Mouse (Mus musculus): ENCODE results near the gene Vwce. TPM values are rescaled to one million over a fixed set of nuclear protein-coding genes. Genes with fewer than 3 reads are reported as not detected.
A peak's percentile ranks its signal among the peaks of the same experiment; 100 is the strongest.

The Vwce gene
- polyA plus RNA-seq, 1 experiment = 0.18 TPM

GRCm38 (mm10) chr19:10671854-10672417, 37.9 kb downstream of the Vwce start:
- TF ChIP-seq GATA1 (IDR thresholded peaks at IDR 0.05; ENCODE audit: low read length) = no peak

GRCm38 (mm10) chr19:10673275-10673674, 39.3 kb downstream of the Vwce start:
- no peak for TF ChIP-seq GATA1 (IDR thresholded peaks at IDR 0.05; ENCODE audit: low read length)

GRCm38 (mm10) chr19:10676656-10677055, 42.6 kb downstream of the Vwce start:
- TF ChIP-seq GATA1 (IDR thresholded peaks at IDR 0.05; ENCODE audit: low read length) = no peak

GRCm38 (mm10) chr19:10677915-10678771, 44.1 kb downstream of the Vwce start, which contains the start of gene Pga5:
Gene Pga5 (minus strand): TSS chr19:10678071.
- TF ChIP-seq GATA1 (IDR thresholded peaks at IDR 0.05; ENCODE audit: low read length) = peak; percentile 30

GRCm38 (mm10) chr19:10678772-10679067, 44.7 kb downstream of the Vwce start:
- no peak for TF ChIP-seq GATA1 (IDR thresholded peaks at IDR 0.05; ENCODE audit: low read length)

GRCm38 (mm10) chr19:10681571-10681970, 47.6 kb downstream of the Vwce start:
- TF ChIP-seq GATA1 (IDR thresholded peaks at IDR 0.05; ENCODE audit: low read length) = no peak

- TF ChIP-seq GATA1 (IDR thresholded peaks at IDR 0.05; ENCODE audit: low read length) = no peak
Measured at GRCm38 (mm10) chr19:10685081-10685480, 51.1 kb downstream of the Vwce start.

GRCm38 (mm10) chr19:10685727-10686126, 51.7 kb downstream of the Vwce start:
- TF ChIP-seq GATA1 (IDR thresholded peaks at IDR 0.05; ENCODE audit: low read length) = no peak

- TF ChIP-seq GATA1 (IDR thresholded peaks at IDR 0.05; ENCODE audit: low read length) = no peak
Measured at GRCm38 (mm10) chr19:10688537-10689352, 54.7 kb downstream of the Vwce start, which contains the start of gene Vps37c. Gene Vps37c (plus strand): TSS chr19:10688735.

GRCm38 (mm10) chr19:10689470-10690166, 55.6 kb downstream of the Vwce start:
- no peak for TF ChIP-seq GATA1 (IDR thresholded peaks at IDR 0.05; ENCODE audit: low read length)

- TF ChIP-seq GATA1 (IDR thresholded peaks at IDR 0.05; ENCODE audit: low read length) = no peak
Measured at GRCm38 (mm10) chr19:10690336-10690735, 56.3 kb downstream of the Vwce start.

GRCm38 (mm10) chr19:10691121-10691520, 57.1 kb downstream of the Vwce start:
- TF ChIP-seq GATA1 (IDR thresholded peaks at IDR 0.05; ENCODE audit: low read length) = no peak

- TF ChIP-seq GATA1 (IDR thresholded peaks at IDR 0.05; ENCODE audit: low read length) = no peak
Measured at GRCm38 (mm10) chr19:10691660-10692059, 57.6 kb downstream of the Vwce start.

GRCm38 (mm10) chr19:10692361-10692760, 58.3 kb downstream of the Vwce start:
- TF ChIP-seq GATA1 (IDR thresholded peaks at IDR 0.05; ENCODE audit: low read length) = no peak

- TF ChIP-seq GATA1 (IDR thresholded peaks at IDR 0.05; ENCODE audit: low read length) = no peak
Measured at GRCm38 (mm10) chr19:10693926-10694682, 60.1 kb downstream of the Vwce start.
